Mouse (Mus musculus) gastrocnemius, adult 8-10 months (tissue): ENCODE data around the gene Golga5. TPM values are rescaled to one million over a fixed set of nuclear protein-coding genes. Genes with fewer than 3 reads are reported as not detected.
A peak's percentile ranks its signal among the peaks of the same experiment; 100 is the strongest.

ENCODE experiments used
- DNase-seq, 2 experiments: peaks; one replicate each; pipeline ENCODE4 v3.0.0; 2022; ENCODE audit warnings: low spot score in 2 of 2
- total RNA-seq, 4 experiments: library from RNA; stranded (reverse); gene quantifications; 2 replicates each; pipeline ENCODE4 v1.2.4; 2022

Golga5 gene
- 10 to 100 TPM; 28.2 to 35.0 (median 31.0) TPM for total RNA-seq

DNA sequence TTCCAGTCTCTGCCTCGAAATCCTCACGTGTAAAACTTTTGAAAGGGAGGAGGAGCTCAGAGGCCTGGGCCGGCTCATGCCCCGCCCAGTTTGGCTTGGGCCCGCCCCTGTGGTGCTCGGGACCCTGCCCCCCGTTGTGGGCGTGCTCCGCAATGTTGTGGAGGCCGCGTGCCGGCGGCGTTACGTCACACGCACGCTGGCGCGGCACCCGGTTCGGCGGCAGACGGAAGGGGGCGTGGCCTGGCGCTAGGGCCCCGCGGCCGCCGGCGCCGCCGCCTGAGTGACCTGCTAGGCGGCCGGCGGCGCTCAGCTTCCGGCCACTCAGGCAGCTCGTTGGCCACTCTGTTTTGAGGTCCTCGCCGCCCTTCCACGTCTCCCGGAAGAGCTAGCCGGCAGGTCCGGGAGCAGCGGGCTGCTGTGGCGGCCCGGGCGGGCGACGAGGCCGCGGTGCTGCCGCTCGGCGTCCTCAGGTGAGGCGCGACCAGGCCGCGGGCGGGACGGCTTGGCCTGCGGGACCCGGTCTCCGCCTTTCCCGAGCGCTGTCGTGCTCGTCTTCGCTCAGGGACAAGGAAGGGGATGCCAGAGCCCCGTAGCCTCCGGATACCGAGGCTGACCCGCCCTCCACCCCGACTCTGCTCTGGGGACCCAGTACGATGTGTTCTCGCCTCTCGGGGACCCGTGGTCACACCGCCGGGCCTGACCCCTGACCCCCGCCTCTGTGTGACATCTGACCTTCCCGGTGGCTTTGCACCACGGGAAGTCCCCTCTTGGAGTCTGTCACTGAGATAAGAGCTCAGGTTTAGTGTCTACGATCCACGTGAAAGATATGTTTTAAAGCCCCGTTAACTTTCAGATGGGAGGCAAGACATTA lies at the start of gene Golga5:
Gene Golga5 (plus strand): TSS at position 242 of the 871 bp plus-strand sequence.
- peak; percentile 97 to 99 for DNase-seq

DNA sequence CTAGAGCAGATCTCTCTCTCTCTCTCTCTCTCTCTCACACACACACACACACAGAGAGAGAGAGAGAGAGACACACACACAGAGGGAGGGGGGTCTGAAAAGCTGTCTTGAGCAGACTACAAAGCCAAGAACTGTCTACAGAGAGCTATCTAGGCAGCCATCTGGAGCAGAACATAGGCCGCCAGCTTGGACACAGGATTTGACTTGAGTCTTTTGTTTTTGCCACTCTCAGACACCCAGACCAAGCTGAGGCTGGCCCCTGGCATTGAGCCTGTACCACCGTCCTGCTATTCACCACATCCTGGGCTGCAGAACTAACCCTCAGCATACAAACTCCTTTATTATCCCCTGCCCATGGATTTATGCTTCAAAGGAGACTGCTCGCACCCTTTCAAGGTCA lies 49.4 kb upstream of the Golga5 start:
- DNase-seq: no peak

DNA sequence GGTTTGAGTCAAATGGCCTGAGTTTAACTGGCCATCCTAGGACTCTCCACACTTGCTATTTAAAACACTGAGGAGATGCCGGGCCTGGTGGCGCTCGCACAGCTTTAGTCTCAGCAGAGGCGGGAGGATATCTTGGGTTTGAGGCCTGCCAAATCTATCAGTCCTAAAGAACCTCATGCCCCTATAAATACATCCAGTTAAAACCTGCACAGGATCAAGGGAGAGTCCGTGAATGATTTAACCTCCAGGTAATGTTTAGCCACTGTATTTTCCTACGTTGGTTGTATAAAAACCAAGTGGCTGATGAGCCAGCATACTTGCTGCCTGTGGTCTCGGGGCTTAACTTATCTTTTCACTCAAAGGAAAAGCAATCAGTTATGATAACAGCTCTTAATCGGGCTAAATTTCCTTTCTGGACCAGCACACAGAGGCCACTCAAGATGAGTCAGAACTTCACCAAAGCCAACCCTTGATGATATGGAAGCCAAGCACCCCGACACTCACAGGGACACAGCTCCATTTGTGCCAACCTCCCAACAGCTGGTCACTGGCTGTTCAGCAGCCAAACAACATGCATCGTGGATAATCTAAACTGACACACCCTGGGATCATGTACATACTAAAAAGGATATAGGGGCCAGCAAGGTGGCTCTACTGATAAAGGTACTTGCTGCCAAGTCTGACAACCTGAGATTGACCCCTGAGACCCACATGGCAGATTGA lies 48.6 kb upstream of the Golga5 start:
- DNase-seq: no peak

DNA sequence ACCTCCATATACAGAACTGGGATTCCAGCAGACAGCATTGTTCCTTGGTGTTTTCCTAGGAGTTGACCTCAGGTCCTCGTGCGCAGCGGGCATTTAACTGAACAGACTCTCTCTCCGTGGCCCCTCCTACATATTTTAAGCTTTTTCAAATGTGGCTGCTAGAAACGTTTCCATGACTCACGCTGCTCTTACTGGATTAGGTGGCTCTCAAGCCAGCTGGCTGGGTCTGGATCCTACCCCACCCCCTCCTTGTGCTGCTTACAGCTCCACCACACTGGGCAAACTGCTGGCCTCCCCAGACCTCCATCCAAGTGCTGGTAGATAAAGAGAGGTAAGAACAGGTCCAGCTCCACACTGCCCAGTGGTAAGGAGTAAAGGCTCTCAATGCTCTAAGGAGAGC lies 46.9 kb upstream of the Golga5 start:
- DNase-seq: peak in 1 of 2 experiments; percentile 39

DNA sequence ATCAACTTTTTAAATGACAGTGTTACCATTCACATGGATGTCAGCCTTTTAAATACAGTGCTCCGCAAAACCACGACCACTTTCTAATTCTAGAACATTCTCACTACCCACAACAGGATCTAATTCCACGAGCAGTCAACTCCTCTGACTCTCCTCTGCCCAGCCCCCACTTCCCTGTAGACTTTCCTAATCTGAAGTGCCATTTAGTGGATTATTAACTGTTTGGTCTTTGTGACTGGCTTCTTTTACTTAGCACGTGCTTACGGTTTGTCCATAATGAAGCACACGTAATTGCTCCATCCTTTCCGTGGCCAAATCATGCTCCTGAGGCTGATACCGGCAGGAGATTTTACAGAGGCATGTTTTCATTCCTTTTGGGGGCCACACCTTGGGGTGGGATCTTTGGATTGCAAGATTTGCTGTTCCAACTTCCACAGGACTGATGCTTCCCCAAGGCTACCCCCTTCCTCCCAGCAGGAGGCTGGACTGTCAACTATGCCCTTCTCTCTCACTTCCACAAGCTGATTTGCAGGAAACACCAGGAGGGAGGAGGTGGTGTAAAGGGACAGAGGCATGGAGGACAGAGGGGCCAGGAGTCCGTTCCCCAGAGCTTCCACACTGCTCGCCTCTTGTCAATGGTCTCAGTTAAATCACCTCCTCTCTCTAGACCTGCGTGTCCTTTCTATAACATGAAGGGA lies 46.2 kb upstream of the Golga5 start:
- no peak for DNase-seq

- DNase-seq: no peak
These were observed 45.3 kb upstream of the Golga5 start for GRCm38 (mm10) chr12:102423625-102424024.

DNA sequence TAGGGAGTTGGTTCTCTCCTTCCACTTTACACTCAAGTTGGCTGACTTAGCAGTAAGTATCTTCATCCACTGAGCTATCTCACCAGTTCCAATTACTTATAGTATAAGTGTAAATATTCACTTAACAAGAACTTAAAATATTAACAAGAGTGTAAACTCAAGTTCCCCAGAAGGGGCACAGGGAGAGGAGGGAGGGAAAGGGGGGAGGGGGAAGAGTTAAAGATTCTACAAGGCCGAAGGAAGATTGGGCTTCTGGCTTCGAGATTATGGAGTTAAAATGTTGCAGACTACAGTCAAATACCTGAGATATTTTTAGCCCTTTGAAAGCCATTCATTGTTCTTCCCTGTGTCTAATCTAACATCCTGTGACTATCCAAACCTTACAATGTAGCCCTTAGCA lies 44.5 kb upstream of the Golga5 start:
- DNase-seq: no peak

GRCm38 (mm10) chr12:102425048-102425578 lies 43.8 kb upstream of the Golga5 start:
- DNase-seq: no peak

GRCm38 (mm10) chr12:102426285-102426684 lies 42.6 kb upstream of the Golga5 start:
- DNase-seq: no peak

DNA sequence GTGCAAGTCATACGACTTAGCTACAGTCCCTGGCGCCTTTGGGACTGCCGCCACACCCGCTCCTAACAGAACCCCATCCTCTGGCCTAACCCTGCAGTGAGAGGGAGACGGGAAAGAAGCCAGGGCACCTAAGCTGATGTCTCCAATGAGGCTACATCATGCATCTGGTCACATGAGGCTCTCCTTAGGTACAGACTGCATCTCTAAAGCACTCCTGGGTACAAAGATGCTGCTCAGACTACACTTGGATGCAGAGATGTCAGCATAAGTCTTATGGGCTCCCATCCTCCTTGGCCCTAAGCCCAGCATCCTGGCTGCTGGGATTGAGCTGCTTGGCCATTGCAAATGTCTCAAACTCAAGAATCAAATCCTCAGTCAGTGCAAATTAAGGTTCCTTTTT lies 39.3 kb upstream of the Golga5 start:
- no peak for DNase-seq

- DNase-seq: no peak
These were observed 38.7 kb upstream of the Golga5 start for GRCm38 (mm10) chr12:102430228-102430627.

GRCm38 (mm10) chr12:102432238-102432637 lies 36.7 kb upstream of the Golga5 start:
- no peak for DNase-seq

DNA sequence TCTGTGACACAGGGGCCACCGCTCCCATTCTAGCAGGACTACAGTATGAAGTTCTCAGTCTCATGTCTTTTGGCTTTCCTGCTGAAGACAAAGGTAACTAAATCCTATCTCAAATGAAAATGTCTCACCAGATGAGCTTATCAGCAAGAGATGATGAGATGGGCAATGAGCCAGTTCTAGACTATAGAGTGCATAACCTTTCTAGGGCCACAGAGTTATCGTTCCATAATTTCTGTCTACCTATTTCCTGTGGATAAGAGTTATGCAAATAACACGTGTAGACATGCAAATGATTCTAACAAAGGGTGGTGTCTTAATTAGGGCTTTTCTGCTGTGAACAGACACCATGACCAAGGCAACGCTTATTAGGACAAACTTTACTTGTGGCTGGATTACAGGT lies 34.8 kb upstream of the Golga5 start:
- DNase-seq: no peak

DNA sequence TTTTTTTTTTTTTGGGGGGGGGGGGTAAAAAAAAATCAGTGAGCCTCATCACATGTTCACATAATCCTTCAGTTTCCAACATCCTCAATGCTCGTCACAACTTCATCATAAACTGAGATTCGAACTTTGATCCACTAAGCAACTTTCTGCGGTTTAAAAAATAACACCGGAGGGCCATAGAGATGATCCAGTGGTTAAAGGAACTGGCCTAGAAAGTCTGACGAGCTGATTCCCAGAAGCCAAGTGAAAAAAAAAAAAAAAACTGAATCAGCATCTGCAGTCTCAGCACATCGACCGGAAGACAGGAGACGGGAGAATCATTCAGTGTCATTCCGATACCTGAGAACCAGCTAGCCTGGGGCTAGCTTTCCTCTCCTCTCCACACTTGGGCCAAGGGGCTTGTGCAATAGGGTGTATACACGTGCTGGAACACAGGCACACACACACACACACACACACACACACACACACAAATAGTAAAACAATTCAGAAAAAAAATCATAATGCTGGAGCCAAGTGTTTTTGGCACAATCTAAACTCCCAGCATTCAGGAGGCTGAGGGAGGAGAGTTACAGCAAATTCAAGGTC lies 31.9 kb upstream of the Golga5 start:
- no peak for DNase-seq

GRCm38 (mm10) chr12:102437952-102438351 lies 31.0 kb upstream of the Golga5 start:
- no peak for DNase-seq

DNA sequence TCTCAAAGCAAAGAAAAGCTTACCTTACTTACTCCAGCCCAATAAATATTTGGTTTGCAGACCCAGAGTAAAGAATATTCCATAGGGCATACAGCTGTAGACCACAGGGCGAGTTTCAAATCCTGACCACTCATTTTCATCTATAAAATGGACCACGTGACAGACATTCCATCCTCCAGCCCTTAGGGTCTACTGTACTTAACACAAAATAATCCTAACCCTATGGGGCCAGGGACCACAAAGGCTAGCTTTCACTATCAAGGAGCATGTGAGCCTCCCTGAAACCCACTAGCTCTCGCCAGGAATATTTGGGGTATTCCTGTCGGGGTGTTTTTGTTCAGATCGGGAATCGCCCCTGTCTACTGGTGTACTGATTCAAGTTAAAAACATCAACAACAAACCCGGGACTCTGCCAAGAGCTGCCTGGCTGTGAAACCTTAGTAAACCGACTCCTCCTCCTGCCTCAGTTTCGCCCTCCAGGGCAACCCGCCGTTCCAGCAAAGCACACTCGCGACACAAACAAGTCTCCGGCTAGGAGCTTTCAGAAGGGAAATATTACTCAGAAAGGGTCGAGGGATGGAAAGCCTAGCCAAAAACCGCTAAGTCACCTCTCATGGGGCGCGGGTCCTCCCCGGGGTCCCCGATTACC lies 29.8 kb upstream of the Golga5 start:
- DNase-seq: no peak

- DNase-seq: peak; percentile 97
These were observed 29.3 kb upstream of the Golga5 start, which contains the start of gene Lgmn for GRCm38 (mm10) chr12:102439632-102440023. TSS of gene Lgmn (minus strand) at chr12:102439813.

GRCm38 (mm10) chr12:102440551-102440950 lies 28.4 kb upstream of the Golga5 start:
- no peak for DNase-seq

GRCm38 (mm10) chr12:102441141-102441540 lies 27.8 kb upstream of the Golga5 start:
- peak in 1 of 2 experiments; percentile 54 for DNase-seq

GRCm38 (mm10) chr12:102442639-102443038 lies 26.3 kb upstream of the Golga5 start:
- DNase-seq: no peak

GRCm38 (mm10) chr12:102443676-102444075 lies 25.3 kb upstream of the Golga5 start:
- no peak for DNase-seq
